Mouse (Mus musculus) neural tube, embryonic 11.5 days (tissue): ENCODE measurements around the gene Olfr598. TPM values are rescaled to one million over a fixed set of nuclear protein-coding genes. Genes with fewer than 3 reads are reported as not detected.
"Not testable (repeated sequence)": the region's sequence is repeated elsewhere in the genome, so short reads cannot be mapped to it uniquely, and the experiment has no call there.

Experiments
- ATAC-seq: fragments of 200-750 bp; cut with Nextera tagmentation; 2 replicates; pipeline ENCODE4 v1.8.0; 2017; ENCODE audit warnings: moderate number of reproducible peaks, mild to moderate bottlenecking, moderate TSS enrichment, moderate library complexity; ENCODE audit not compliant: insufficient read depth, low FRiP score, low TSS enrichment
- DNase-seq: peaks from one replicate; pipeline ENCODE4 v3.0.0-alpha.2; 2015; ENCODE audit warnings: low spot score
- H3K27ac ChIP-seq: fragments of 300-500 bp; sonication (generic); 2 replicates; pipeline ENCODE4 v1.5.1; 2014; ENCODE audit warnings: low read depth, mild to moderate bottlenecking, low read length
- H3K27me3 ChIP-seq: fragments of 300-500 bp; sonication (generic); 2 replicates; pipeline ENCODE4 v1.6.1; 2014; ENCODE audit warnings: mild to moderate bottlenecking, low read length, mixed read lengths; ENCODE audit not compliant: control insufficient read depth, insufficient read depth
- H3K36me3 ChIP-seq: fragments of 300-500 bp; sonication (generic); 2 replicates; pipeline ENCODE4 v1.6.1; 2014; ENCODE audit warnings: mild to moderate bottlenecking, low read length, moderate library complexity, mixed read lengths; ENCODE audit not compliant: control insufficient read depth, insufficient read depth
- H3K4me1 ChIP-seq: fragments of 300-500 bp; sonication (generic); 2 replicates; pipeline ENCODE4 v1.6.1; 2014; ENCODE audit warnings: low read length, mixed read lengths; ENCODE audit not compliant: control insufficient read depth, insufficient read depth
- H3K4me2 ChIP-seq: fragments of 300-500 bp; sonication (generic); 2 replicates; pipeline ENCODE4 v1.6.1; 2014; ENCODE audit warnings: low read depth, mild to moderate bottlenecking, moderate library complexity
- H3K4me3 ChIP-seq: fragments of 300-500 bp; sonication (generic); 2 replicates; pipeline ENCODE4 v1.5.1; 2014; ENCODE audit warnings: low read depth, low read length
- H3K9ac ChIP-seq: fragments of 300-500 bp; sonication (generic); 2 replicates; pipeline ENCODE4 v1.6.1; 2014; ENCODE audit warnings: mild to moderate bottlenecking, low read length
- H3K9me3 ChIP-seq: fragments of 300-500 bp; sonication (generic); 2 replicates; pipeline ENCODE4 v1.6.1; 2016; ENCODE audit warnings: low read length; ENCODE audit not compliant: control insufficient read depth
- whole genome bisulfite sequencing: fragments of 180-500 bp; shearing (Covaris S2); extraction: QIAGEN DNeasy Blood & Tissue Kit; methylation state at CpG from one replicate; pipeline ENCODE4 v1.1.7; 2014; 5-methylcytosine and 5-hydroxymethylcytosine counted together
- polyA plus RNA-seq: library from polyadenylated mRNA; unstranded; fragments of >200 nt; fragmentation: Nextera tagmentation; extraction: Ambion mirVana; gene quantifications from 2 replicates; pipeline ENCODE4 v1.2.1, GENCODE M21; 2014

The Olfr598 gene
- polyA plus RNA-seq: not detected in 2 replicates

DNA sequence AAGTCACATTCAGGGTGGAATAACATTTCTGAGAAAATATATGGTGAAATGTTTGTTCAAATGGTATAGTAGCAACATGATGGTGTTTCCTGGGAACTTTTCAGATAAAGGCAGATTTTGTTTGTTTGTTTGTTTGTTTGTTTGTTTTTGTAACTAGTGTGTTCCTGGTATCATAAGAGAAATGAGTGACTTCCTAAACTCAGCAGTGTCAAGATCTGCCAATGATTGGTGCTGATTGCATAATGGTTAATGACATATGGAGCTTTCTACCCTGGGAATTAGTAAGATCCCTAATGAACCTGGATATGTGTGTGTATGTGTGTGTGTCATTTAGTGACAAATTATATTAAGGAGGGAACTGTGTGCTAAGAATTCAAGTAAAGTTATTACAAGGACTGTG lies at the start of gene Olfr598:
Gene Olfr598, plus strand, starts transcription at position 301 of the 400 bp plus-strand sequence.
- no peak for ATAC-seq
- H3K9me3 ChIP-seq: no peaks in the 10 kb centered on the region

DNA sequence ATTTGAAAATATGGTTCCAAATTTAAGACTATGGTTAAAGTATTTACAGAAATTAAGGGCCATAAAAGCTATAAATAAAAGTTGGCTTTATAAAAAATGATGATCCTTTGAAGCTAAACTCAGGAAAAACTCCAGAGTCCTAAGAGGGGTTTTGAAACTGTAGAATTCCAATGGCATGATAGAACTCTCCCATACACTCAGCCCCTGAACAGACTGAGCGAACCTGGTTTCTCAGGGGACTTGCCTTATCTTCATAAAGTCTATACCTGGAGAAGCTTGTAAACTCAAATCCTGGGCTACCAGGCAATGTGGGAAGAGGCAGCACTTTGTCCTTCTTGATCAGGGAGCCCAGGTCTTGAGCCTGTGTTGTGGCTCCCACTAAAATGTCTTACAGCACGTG lies 18.0 kb upstream of the Olfr598 start, which contains the start of gene Olfr596:
Gene Olfr596, plus strand, starts transcription at position 301 of the 400 bp plus-strand sequence.
- not testable (repeated sequence) for ATAC-seq, H3K4me2 ChIP-seq

More for the DNA sequence above, at the start of gene Olfr598:
- Histone ChIP-seq H3K4me2 (no peak within 1 kb of the TSS), H3K36me3 (no peaks in the 10 kb centered on the region), H3K9ac (no peak within 1 kb of the TSS), H3K27me3 (no peaks in the 10 kb centered on the region), H3K4me3 (no peak within 1 kb of the TSS), H3K4me1 (no peaks in the 10 kb centered on the region), H3K27ac (no peak within 1 kb of the TSS)
- DNase-seq: no peak

DNA sequence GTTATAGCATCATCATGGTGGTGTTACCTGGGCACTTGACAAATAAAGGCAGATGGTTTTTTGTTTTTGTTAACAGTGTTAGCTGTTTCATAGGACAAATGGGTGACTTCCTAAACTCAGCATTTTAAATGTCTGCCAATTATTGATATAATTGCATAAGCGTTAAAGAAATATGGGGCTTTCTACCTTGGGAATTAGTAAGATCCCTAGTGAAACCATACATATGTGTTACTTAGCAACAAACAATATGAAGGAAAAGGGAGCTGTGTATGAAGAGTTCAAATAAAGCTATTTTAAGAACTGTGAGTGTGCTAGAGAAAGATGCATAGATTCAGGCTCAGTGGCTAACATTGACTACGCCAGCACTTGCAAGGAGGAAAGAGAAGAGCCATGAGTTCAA lies 7.4 kb upstream of the Olfr598 start, which contains the start of gene Olfr597:
Gene Olfr597, plus strand, starts transcription at position 301 of the 400 bp plus-strand sequence.
- not testable (repeated sequence) for H3K9ac ChIP-seq, H3K4me3 ChIP-seq, H3K27ac ChIP-seq, DNase-seq, H3K27me3 ChIP-seq, H3K4me1 ChIP-seq, H3K4me2 ChIP-seq, H3K9me3 ChIP-seq, H3K36me3 ChIP-seq, ATAC-seq
- WGBS: 88% methylated on average over 2 of the region's 2 CpGs

More for the DNA sequence above, 18.0 kb upstream of the Olfr598 start, which contains the start of gene Olfr596:
- not testable (repeated sequence) for H3K9me3 ChIP-seq, H3K36me3 ChIP-seq, DNase-seq, H3K9ac ChIP-seq, H3K27me3 ChIP-seq, H3K27ac ChIP-seq, H3K4me1 ChIP-seq, H3K4me3 ChIP-seq
- WGBS: 90% methylated on average over 2 of the region's 2 CpGs

DNA sequence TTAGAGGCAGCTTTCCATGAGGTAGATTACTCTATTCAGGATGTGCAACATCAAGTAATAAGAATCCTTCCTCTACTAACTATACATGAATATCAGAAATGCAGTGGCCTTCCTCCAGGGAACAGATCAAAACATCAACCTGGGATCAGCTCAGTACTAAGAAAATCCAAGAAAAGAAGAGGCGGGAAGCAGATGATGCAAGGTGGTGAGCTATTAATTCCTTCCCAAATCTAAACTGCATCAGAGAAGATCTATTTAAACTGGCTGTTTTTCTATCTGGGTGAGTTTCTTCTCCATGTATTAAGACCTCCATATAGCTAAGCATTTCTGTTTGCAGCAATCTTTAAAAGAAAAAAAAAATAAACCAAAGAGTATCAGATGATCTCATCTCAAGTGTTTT lies 12.2 kb downstream of the Olfr598 start, which contains the start of gene Olfr599:
Gene Olfr599, plus strand, starts transcription at position 301 of the 400 bp plus-strand sequence.
- 80% methylated on average over 1 of the region's 1 CpGs for WGBS

DNA sequence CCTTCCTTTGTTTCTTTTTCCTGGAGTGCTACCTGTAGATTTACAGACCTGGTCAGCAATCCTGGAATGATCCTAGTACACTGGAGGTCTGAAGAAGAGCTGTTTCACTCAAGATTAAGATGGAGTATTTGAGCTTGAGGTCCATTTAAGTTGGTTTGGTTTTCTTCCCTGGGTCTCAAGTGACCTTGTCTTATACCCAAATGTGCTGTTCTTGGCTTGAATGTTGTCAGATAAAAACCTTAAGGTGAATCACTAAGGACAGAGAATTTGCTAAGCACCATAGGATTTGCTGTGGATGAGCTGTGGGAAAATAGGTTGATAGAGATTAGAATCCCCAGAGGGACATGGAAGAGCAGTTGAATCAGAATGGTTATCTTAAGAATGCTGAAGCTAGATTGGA lies 26.2 kb downstream of the Olfr598 start, which contains the start of gene Olfr600:
Gene Olfr600, minus strand, starts transcription at position 101 of the 400 bp plus-strand sequence.
- H3K4me1 ChIP-seq: no peaks in the 10 kb centered on the region
- H3K4me3 ChIP-seq: no peak within 1 kb of the TSS
- ATAC-seq (no peak), DNase-seq (no peak)
- no peaks in the 10 kb centered on the region for H3K36me3 ChIP-seq
- no peak within 1 kb of the TSS for H3K27ac ChIP-seq
- H3K9ac ChIP-seq: no peak within 1 kb of the TSS
- no peaks in the 10 kb centered on the region for H3K27me3 ChIP-seq
- no peak within 1 kb of the TSS for H3K4me2 ChIP-seq
- no peaks in the 10 kb centered on the region for H3K9me3 ChIP-seq

More for the DNA sequence above, 12.2 kb downstream of the Olfr598 start, which contains the start of gene Olfr599:
- Histone ChIP-seq H3K27ac (no peak within 1 kb of the TSS), H3K9me3 (no peaks in the 10 kb centered on the region), H3K4me2 (no peak within 1 kb of the TSS), H3K4me1 (no peaks in the 10 kb centered on the region), H3K9ac (no peak within 1 kb of the TSS), H3K27me3 (no peaks in the 10 kb centered on the region), H3K4me3 (no peak within 1 kb of the TSS), H3K36me3 (no peaks in the 10 kb centered on the region)
- no peak for ATAC-seq
- no peak for DNase-seq

DNA sequence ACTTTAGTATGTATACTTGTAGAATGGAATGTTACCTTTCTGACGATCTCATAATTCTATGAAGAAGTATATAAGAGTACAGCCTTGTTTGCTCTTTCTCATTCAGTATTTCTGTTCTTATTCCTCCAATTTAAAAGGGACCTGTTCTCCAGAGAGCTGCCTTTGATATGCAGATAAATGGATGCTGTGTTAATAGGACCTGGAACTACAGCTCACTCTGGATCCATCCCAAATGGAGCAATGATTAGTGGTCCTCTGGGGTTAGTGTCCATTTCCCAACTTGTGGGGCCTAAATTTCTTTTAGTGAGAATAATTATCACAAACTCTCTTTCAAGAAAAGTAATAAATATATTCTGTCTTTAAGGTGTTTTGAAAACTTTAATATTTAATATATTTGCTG lies 39.2 kb downstream of the Olfr598 start, which contains the start of gene Olfr601:
Gene Olfr601, minus strand, starts transcription at position 101 of the 400 bp plus-strand sequence.
- no peaks in the 10 kb centered on the region for H3K9me3 ChIP-seq
- H3K4me3 ChIP-seq: no peak within 1 kb of the TSS
- H3K27ac ChIP-seq: no peak within 1 kb of the TSS
- no peak for ATAC-seq
- H3K27me3 ChIP-seq: no peaks in the 10 kb centered on the region
- H3K4me2 ChIP-seq: no peak within 1 kb of the TSS
- no peak for DNase-seq
- no peaks in the 10 kb centered on the region for H3K4me1 ChIP-seq
- no peak within 1 kb of the TSS for H3K9ac ChIP-seq
- 92% methylated on average over 1 of the region's 1 CpGs for WGBS
- no peaks in the 10 kb centered on the region for H3K36me3 ChIP-seq

Other genes with a start within 250 kb of the Olfr598 start
- not detected in 2 replicates for gene Olfr584, start 241.7 kb upstream of the Olfr598 start, polyA plus RNA-seq
- gene Olfr585, start 225.8 kb upstream of the Olfr598 start, polyA plus RNA-seq: not detected in 2 replicates
- gene Olfr586, start 197.9 kb upstream of the Olfr598 start, polyA plus RNA-seq: not detected in 2 replicates
- gene Olfr588-ps1, start 182.7 kb upstream of the Olfr598 start, polyA plus RNA-seq: not detected in 2 replicates
- gene Olfr589, start 167.2 kb upstream of the Olfr598 start, polyA plus RNA-seq: not detected in 2 replicates
- gene Olfr591, start 145.2 kb upstream of the Olfr598 start, polyA plus RNA-seq: not detected in 2 replicates
- gene Olfr592, start 138.8 kb upstream of the Olfr598 start, polyA plus RNA-seq: not detected in 2 replicates
- gene Olfr593, start 111.7 kb upstream of the Olfr598 start, polyA plus RNA-seq: not detected in 2 replicates
- gene Olfr594, start 106.6 kb upstream of the Olfr598 start, polyA plus RNA-seq: not detected in 2 replicates
- not detected in 2 replicates for gene Usp17ld, start 71.1 kb upstream of the Olfr598 start, polyA plus RNA-seq
- gene Olfr596, start 17.9 kb upstream of the Olfr598 start, polyA plus RNA-seq: not detected in 2 replicates
- not detected in 2 replicates for gene Olfr597, start 7.3 kb upstream of the Olfr598 start, polyA plus RNA-seq
- not detected in 2 replicates for gene Olfr599, start 12.3 kb downstream of the Olfr598 start, polyA plus RNA-seq
- not detected in 2 replicates for gene Olfr600, start 26.1 kb downstream of the Olfr598 start, polyA plus RNA-seq
- not detected in 2 replicates for gene Olfr601, start 39.1 kb downstream of the Olfr598 start, polyA plus RNA-seq
- gene Olfr603, start 62.6 kb downstream of the Olfr598 start, polyA plus RNA-seq: not detected in 2 replicates
- gene Usp17lc, start 91.5 kb downstream of the Olfr598 start, polyA plus RNA-seq: not detected in 2 replicates
- gene Olfr605, start 121.9 kb downstream of the Olfr598 start, polyA plus RNA-seq: not detected in 2 replicates
- gene Olfr606, start 125.5 kb downstream of the Olfr598 start, polyA plus RNA-seq: not detected in 2 replicates
- gene Olfr607, start 140.6 kb downstream of the Olfr598 start, polyA plus RNA-seq: not detected in 2 replicates
- gene Olfr608, start 146.3 kb downstream of the Olfr598 start, polyA plus RNA-seq: not detected in 2 replicates
- gene Olfr609, start 174.5 kb downstream of the Olfr598 start, polyA plus RNA-seq: not detected in 2 replicates
- not detected in 2 replicates for gene Olfr610, start 188.6 kb downstream of the Olfr598 start, polyA plus RNA-seq
- gene Olfr611, start 197.3 kb downstream of the Olfr598 start, polyA plus RNA-seq: not detected in 2 replicates
- gene Olfr612, start 219.1 kb downstream of the Olfr598 start, polyA plus RNA-seq: not detected in 2 replicates
- gene Olfr613, start 224.5 kb downstream of the Olfr598 start, polyA plus RNA-seq: not detected in 2 replicates
- gene Olfr615, start 232.5 kb downstream of the Olfr598 start, polyA plus RNA-seq: not detected in 2 replicates
- not detected in 2 replicates for gene Olfr616, start 245.6 kb downstream of the Olfr598 start, polyA plus RNA-seq
- not detected in 2 replicates for gene Olfr617, start 249.5 kb downstream of the Olfr598 start, polyA plus RNA-seq